Comparison of ENCODE assay signal across 16 mouse cellular contexts in the genomic region with DNA sequence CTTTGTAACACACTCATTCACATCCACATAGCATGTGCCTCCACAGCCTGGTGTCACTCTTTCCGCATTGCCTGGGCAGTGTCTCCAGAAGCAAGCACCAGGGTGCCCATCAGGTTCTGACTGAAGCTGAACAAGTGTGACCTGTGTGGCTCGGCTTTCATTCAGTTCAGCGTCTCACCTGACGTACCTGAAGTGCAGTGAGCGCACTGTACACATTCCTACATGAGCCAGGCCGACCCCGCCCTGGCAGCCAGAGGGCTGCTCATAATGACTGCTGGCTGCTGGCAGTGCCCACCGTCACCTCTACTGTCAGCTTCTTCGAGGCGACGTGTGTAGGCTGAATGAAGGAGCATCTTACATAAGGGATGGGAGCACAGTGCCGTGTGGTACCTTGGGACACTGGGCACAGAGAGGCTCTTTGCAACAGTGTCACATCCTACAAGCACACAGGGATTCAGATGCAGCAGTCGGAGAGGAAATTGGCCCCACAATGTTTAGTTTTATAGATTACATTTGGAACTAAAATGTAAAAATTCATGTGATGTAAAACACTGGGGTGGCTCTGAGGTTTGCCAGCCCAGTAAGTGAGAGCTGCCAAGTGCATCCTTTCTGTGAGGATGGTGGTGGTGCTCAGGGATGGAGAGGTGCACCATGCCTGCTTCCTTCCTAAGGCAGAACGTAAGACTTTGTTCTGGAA. TPM values are rescaled to one million over a fixed set of nuclear protein-coding genes. Genes with fewer than 3 reads are reported as not detected.
DNase-seq lines count a peak whose midpoint lies in the region; ATAC-seq and TF ChIP-seq lines count a peak whose summit lies in the region.
"Had no signal": no experiment of that assay in that cellular context is flagged by ENCODE, and none has a peak within 500 bp of the region (broad histone marks: within the 10 kb centered on the region; RNA-seq: fewer than 3 reads in every experiment).

No protein-coding gene starts in this region.

- 0 out of 2 replicates have a peak, but pooled peaks cover 5% of the 10 kb centered on the region for H3K36me3 ChIP-seq in embryonic facial prominence, embryonic 14.5 days (ENCODE audit: control insufficient read depth, insufficient read depth, low read length)
- H3K36me3 ChIP-seq in embryonic facial prominence, embryonic 10.5 days (replicated peaks), result 0 out of 2 replicates have a peak, but pooled peaks cover 7% of the 10 kb centered on the region
- H3K36me3 ChIP-seq: limb, embryonic 10.5 days; liver, embryonic 13.5 days; neural tube, embryonic 12.5 days had no signal

- no peak overlapping the region for H3K9ac ChIP-seq in embryonic facial prominence, embryonic 14.5 days (ENCODE audit: low read depth, low read length)
- H3K9ac ChIP-seq: embryonic facial prominence, embryonic 13.5 days; liver, embryonic 13.5 days; neural tube, embryonic 12.5 days had no signal

- ATAC-seq in embryonic facial prominence, embryonic 14.5 days (ENCODE audit: low read depth), result 0 out of 2 replicates have a peak, but pooled peaks have one; percentile 16

- no peak for TF ChIP-seq CTCF in lung, adult 2 months (IDR thresholded peaks at IDR 0.05; ENCODE audit: insufficient read depth, low read length)

- no peak for TF ChIP-seq POLR2A in lung, adult 2 months (IDR thresholded peaks at IDR 0.05; ENCODE audit: borderline replicate concordance, extremely low read depth, low read depth, low read length)

- H3K4me1 ChIP-seq in embryonic facial prominence, embryonic 14.5 days (ENCODE audit: control insufficient read depth, insufficient read depth, low read length), result no peaks in the 10 kb centered on the region; the same call in 1 of the 2 replicates
- peaks cover 20% of the 10 kb centered on the region for H3K4me1 ChIP-seq in embryonic facial prominence, embryonic 10.5 days
- peaks cover 21% of the 10 kb centered on the region for H3K4me1 ChIP-seq in lung, adult 2 months (ENCODE audit: control insufficient read depth, insufficient read depth, low read length)
- H3K4me1 ChIP-seq: limb, embryonic 10.5 days; neural tube, embryonic 12.5 days had no signal

- H3K27me3 ChIP-seq in embryonic facial prominence, embryonic 14.5 days (replicated peaks; ENCODE audit: control insufficient read depth, insufficient read depth, low read length), result no peaks in the 10 kb centered on the region
- H3K27me3 ChIP-seq in embryonic facial prominence, embryonic 10.5 days (replicated peaks; ENCODE audit: low read depth, poor library complexity, severe bottlenecking), result no peaks in the 10 kb centered on the region
- H3K27me3 ChIP-seq: embryonic facial prominence, embryonic 13.5 days; neural tube, embryonic 12.5 days had no signal

- H3K4me2 ChIP-seq in embryonic facial prominence, embryonic 14.5 days (ENCODE audit: low read depth, low read length), result no peak overlapping the region
- H3K4me2 ChIP-seq: embryonic facial prominence, embryonic 13.5 days; liver, embryonic 13.5 days; neural tube, embryonic 12.5 days had no signal

- WGBS in embryonic facial prominence, embryonic 14.5 days, result 77% methylated on average over 14 of the region's 14 CpGs
- WGBS in embryonic facial prominence, embryonic 10.5 days, result 84% methylated on average over 14 of the region's 14 CpGs
- 70% methylated on average over 14 of the region's 14 CpGs for WGBS in lung, adult 2 months

- H3K27ac ChIP-seq in embryonic facial prominence, embryonic 14.5 days (replicated peaks; ENCODE audit: low read depth, low read length), result no peak overlapping the region
- H3K27ac ChIP-seq in embryonic facial prominence, embryonic 10.5 days (replicated peaks), result no peak overlapping the region
- H3K27ac ChIP-seq: limb, embryonic 10.5 days; liver, embryonic 13.5 days; neural tube, embryonic 12.5 days; stomach, postnatal 0 days had no signal

- H3K4me3 ChIP-seq in embryonic facial prominence, embryonic 14.5 days (ENCODE audit: low read depth, low read length), result no peak overlapping the region
- H3K4me3 ChIP-seq in embryonic facial prominence, embryonic 10.5 days, result no peak overlapping the region
- no peak overlapping the region for H3K4me3 ChIP-seq in lung, adult 2 months (replicated peaks; ENCODE audit: extremely low read depth, low read depth, low read length)
- H3K4me3 ChIP-seq: embryonic facial prominence, embryonic 13.5 days; limb, embryonic 10.5 days; liver, embryonic 13.5 days; neural tube, embryonic 12.5 days had no signal

- no peaks in the 10 kb centered on the region for H3K9me3 ChIP-seq in embryonic facial prominence, embryonic 14.5 days (ENCODE audit: control insufficient read depth, low read length)
- no peaks in the 10 kb centered on the region for H3K9me3 ChIP-seq in embryonic facial prominence, embryonic 10.5 days
- H3K9me3 ChIP-seq: embryonic facial prominence, embryonic 13.5 days; limb, embryonic 10.5 days; liver, embryonic 13.5 days; neural tube, embryonic 12.5 days had no signal

- no peak for DNase-seq in embryonic facial prominence, embryonic 14.5 days (ENCODE audit: low spot score)
- no peak for DNase-seq in embryonic facial prominence, embryonic 10.5 days (ENCODE audit: low spot score)
- peak; percentile 50 to 72 for DNase-seq in lung, adult 18-20 months
- no peak for DNase-seq in lung, adult 2 months
- DNase-seq in cerebellum, adult 9-10 months, result peak; percentile 66
- DNase-seq in lung, postnatal 36 days, result peak; percentile 70
- DNase-seq in layer of hippocampus, adult 9-11 months, result no peak
- no peak for DNase-seq in thymus, postnatal 36 days
- DNase-seq: adrenal gland, postnatal 14 days; liver, embryonic 13.5 days; spleen, adult 18-20 months; thymus, postnatal 4 days had no signal

RNA-seq across cellular contexts. Expression of a gene that starts 29.6 kb away (rescaled TPM):
- 21.4 and 23.7 TPM in 2 replicates for polyA plus RNA-seq in embryonic facial prominence, embryonic 14.5 days (2014; fragmentation: Nextera tagmentation; extraction: Ambion mirVana)
- polyA plus RNA-seq in embryonic facial prominence, embryonic 10.5 days (2016; fragmentation: Nextera tagmentation; extraction: Ambion mirVana), result 9.8 and 10.2 TPM in 2 replicates
- polyA plus RNA-seq in lung, adult 2 months (2012; rRNA removed), result 282 and 307 TPM in 2 replicates

Comparison
In these comparisons a context has a peak if more than half of its experiments do, and no peak if none do; other contexts are left out.
1. DNase-seq: peak in lung, adult 18-20 months (2 of 2), cerebellum, adult 9-10 months (single experiment) and lung, postnatal 36 days (single experiment); none in embryonic facial prominence, embryonic 14.5 days (single experiment), embryonic facial prominence, embryonic 10.5 days (single experiment), lung, adult 2 months (single experiment), layer of hippocampus, adult 9-11 months (single experiment) and thymus, postnatal 36 days (0 of 2).
2. RNA of a gene that starts 29.6 kb away (polyA plus RNA-seq): 282 to 307 TPM in lung, adult 2 months; 21.4 to 23.7 TPM in embryonic facial prominence, embryonic 14.5 days and 9.8 to 10.2 TPM in embryonic facial prominence, embryonic 10.5 days; every median in the first group is over 10 times any median in the second.